Mouse (Mus musculus): ENCODE results near the gene Sectm1b. TPM values are rescaled to one million over a fixed set of nuclear protein-coding genes. Genes with fewer than 3 reads are reported as not detected.
"Not testable (repeated sequence)": the region's sequence is repeated elsewhere in the genome, so short reads cannot be mapped to it uniquely, and the experiment has no call there.

Gene Sectm1b
- polyA plus RNA-seq, 1 experiment from 2014 or later: 0.92 TPM

DNA sequence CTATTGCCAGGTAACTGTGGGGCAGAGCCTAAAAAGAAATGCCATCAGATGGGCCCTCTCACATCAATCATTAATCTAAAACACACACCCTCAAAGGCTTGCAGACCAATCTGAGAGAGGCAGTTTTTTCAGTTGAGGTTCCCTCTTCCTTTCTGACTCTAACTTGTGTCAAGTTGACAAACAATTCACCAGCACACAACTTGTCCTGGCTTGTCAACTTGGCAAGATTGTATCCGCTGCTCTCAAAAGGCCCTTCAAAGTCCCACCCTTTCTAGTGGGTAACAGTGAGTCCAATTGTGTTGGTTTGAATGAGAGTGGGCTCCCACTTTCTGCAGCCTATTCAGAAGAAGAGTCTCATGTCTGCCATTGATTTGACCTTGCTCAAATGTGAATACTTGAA, 18.1 kb downstream of the Sectm1b start:
- WGBS: 61% methylated on average over 1 of the region's 1 CpGs
- no peak overlapping the region for H3K9ac ChIP-seq
- ATAC-seq (ENCODE audit: insufficient read depth, low FRiP score, low read depth): no peak
- H3K4me1 ChIP-seq: no peaks in the 10 kb centered on the region
- H3K36me3 ChIP-seq: no peaks in the 10 kb centered on the region
- H3K9me3 ChIP-seq: no peaks in the 10 kb centered on the region
- H3K4me3 ChIP-seq (replicated peaks): no peak overlapping the region
- H3K27ac ChIP-seq: no peak overlapping the region
- H3K4me2 ChIP-seq: no peak overlapping the region
- no peaks in the 10 kb centered on the region for H3K27me3 ChIP-seq (replicated peaks)

GRCm38 (mm10) chr11:121043025-121043424, 20.3 kb downstream of the Sectm1b start:
- not testable (repeated sequence) for H3K9me3 ChIP-seq; H3K4me2 ChIP-seq; ATAC-seq (ENCODE audit: insufficient read depth, low FRiP score, low read depth); H3K9ac ChIP-seq; H3K4me1 ChIP-seq; H3K27me3 ChIP-seq (replicated peaks); H3K4me3 ChIP-seq (replicated peaks); H3K36me3 ChIP-seq; H3K27ac ChIP-seq
- 52% methylated on average over 1 of the region's 1 CpGs for WGBS

DNA sequence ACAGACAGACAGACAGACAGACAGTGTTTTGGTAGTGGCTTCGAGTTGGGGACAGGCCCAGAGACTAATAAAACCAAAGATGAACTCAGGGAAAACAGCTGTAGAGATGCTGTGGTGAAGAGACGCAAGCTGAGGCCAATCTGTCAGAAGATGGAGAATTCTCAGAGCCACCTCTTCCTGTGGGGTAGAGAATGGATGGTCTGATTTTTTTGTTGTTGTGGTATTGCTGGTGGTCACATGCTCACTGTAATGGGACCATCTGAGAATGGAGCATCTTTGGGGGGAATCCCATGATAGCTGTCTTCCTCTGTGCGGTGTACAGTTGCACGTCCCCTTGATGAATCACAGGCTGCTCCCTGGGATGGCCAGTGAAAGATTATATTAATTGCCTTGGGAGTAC, 20.9 kb downstream of the Sectm1b start:
- no peak overlapping the region for H3K9ac ChIP-seq
- H3K4me1 ChIP-seq: no peaks in the 10 kb centered on the region
- no peak overlapping the region for H3K4me3 ChIP-seq (replicated peaks)
- WGBS: 74% methylated on average over 4 of the region's 4 CpGs
- no peak overlapping the region for H3K27ac ChIP-seq
- no peak for ATAC-seq (ENCODE audit: insufficient read depth, low FRiP score, low read depth)
- no peaks in the 10 kb centered on the region for H3K36me3 ChIP-seq
- no peaks in the 10 kb centered on the region for H3K9me3 ChIP-seq
- no peak overlapping the region for H3K4me2 ChIP-seq
- H3K27me3 ChIP-seq (replicated peaks): no peaks in the 10 kb centered on the region

GRCm38 (mm10) chr11:121041636-121042035, 21.7 kb downstream of the Sectm1b start:
- Histone ChIP-seq H3K4me2 (no peak overlapping the region), H3K36me3 (no peaks in the 10 kb centered on the region), H3K4me3 (replicated peaks) (no peak overlapping the region), H3K27ac (no peak overlapping the region), H3K4me1 (no peaks in the 10 kb centered on the region), H3K9ac (no peak overlapping the region), H3K27me3 (replicated peaks) (no peaks in the 10 kb centered on the region), H3K9me3 (no peaks in the 10 kb centered on the region)
- WGBS: 70% methylated on average over 4 of the region's 4 CpGs
- no peak for ATAC-seq (ENCODE audit: insufficient read depth, low FRiP score, low read depth)

- no peaks in the 10 kb centered on the region for H3K36me3 ChIP-seq
- H3K9me3 ChIP-seq: no peaks in the 10 kb centered on the region
- no peak overlapping the region for H3K4me3 ChIP-seq (replicated peaks)
- H3K27me3 ChIP-seq (replicated peaks): no peaks in the 10 kb centered on the region
- no peak for ATAC-seq (ENCODE audit: insufficient read depth, low FRiP score, low read depth)
- no peak overlapping the region for H3K9ac ChIP-seq
- H3K27ac ChIP-seq: no peak overlapping the region
- no peaks in the 10 kb centered on the region for H3K4me1 ChIP-seq
- H3K4me2 ChIP-seq: no peak overlapping the region
- WGBS: 5% methylated on average over 4 of the region's 4 CpGs
These were observed 22.2 kb downstream of the Sectm1b start for GRCm38 (mm10) chr11:121041212-121041611.

GRCm38 (mm10) chr11:121039302-121039701, 24.1 kb downstream of the Sectm1b start, which contains the start of gene Cd7:
Gene Cd7, minus strand, starts transcription at chr11:121039418.
- no peak within 1 kb of the TSS for H3K9ac ChIP-seq
- no peak within 1 kb of the TSS for H3K27ac ChIP-seq
- no peaks in the 10 kb centered on the region for H3K36me3 ChIP-seq
- H3K4me1 ChIP-seq: no peaks in the 10 kb centered on the region
- no peak for ATAC-seq (ENCODE audit: insufficient read depth, low FRiP score, low read depth)
- H3K27me3 ChIP-seq (replicated peaks): no peaks in the 10 kb centered on the region
- H3K4me3 ChIP-seq (replicated peaks): no peak within 1 kb of the TSS
- WGBS: 57% methylated on average over 5 of the region's 5 CpGs
- no peaks in the 10 kb centered on the region for H3K9me3 ChIP-seq
- no peak within 1 kb of the TSS for H3K4me2 ChIP-seq

DNA sequence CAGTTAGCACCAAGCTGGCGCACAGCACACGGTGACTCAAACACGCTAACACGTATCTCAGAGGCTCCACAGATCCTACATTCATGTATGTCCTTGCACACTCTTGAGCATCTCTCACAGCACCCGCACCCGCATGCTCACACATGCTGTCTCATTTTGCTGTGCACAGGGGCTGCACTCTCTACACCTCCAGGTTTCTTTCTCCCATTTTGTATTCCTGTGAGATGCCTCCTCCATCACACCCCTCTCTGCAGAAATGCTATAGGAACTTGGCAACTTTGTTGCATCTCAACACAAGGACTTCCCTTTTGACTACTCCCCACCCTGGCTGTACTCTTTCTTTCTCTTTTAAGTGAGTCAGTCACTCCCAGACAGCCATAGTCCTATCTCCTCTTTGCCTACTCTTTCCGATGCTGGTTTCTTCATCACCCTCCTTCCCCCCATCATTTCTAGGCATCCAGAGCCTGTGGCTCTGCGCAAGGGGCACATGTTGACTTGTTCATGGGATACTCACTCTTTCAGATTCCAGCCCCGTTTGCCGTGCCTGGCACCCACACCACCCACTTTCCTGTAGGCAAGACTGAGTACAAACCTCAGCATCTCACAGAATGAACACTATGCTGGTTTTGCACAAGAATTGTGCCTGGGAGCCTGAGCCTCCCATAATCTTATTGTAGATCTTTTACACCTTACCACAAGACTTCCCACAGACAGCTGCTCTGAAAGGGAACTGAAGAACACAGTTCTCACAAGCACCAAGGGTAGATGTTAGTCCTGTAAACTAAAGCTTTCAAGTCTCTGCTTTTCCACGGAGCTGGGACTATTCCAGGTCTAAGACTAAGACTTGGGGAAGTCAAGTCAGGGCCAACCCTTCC, 24.8 kb downstream of the Sectm1b start:
- H3K9me3 ChIP-seq: no peaks in the 10 kb centered on the region
- H3K9ac ChIP-seq: no peak overlapping the region
- no peaks in the 10 kb centered on the region for H3K27me3 ChIP-seq (replicated peaks)
- no peak overlapping the region for H3K4me3 ChIP-seq (replicated peaks)
- no peaks in the 10 kb centered on the region for H3K4me1 ChIP-seq
- no peak for ATAC-seq (ENCODE audit: insufficient read depth, low FRiP score, low read depth)
- no peak overlapping the region for H3K27ac ChIP-seq
- no peak overlapping the region for H3K4me2 ChIP-seq
- no peaks in the 10 kb centered on the region for H3K36me3 ChIP-seq
- WGBS: 83% methylated on average over 11 of the region's 11 CpGs

DNA sequence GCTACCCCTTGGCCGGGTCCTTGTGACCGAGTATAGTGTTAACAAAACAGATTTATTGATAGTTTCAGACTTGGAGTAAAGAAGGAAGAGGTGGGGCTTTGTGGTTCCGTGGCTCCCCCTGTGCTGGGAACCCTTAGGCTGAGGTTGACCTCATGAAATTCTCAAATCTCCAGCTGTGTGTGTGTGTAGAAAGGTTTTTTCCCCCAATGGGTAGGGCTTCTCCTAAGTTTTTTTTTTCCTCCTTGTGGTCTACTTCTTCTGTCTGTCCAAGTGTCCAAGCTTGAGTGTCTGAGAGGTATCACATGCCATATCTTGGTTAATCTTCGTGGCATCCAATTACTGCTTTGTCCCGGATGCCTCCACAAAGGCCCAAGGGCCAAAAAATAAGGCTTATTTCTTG, 30.3 kb downstream of the Sectm1b start:
- H3K4me2 ChIP-seq: no peak overlapping the region
- H3K4me3 ChIP-seq (replicated peaks): no peak overlapping the region
- H3K27ac ChIP-seq: no peak overlapping the region
- H3K36me3 ChIP-seq: no peaks in the 10 kb centered on the region
- no peaks in the 10 kb centered on the region for H3K27me3 ChIP-seq (replicated peaks)
- H3K9ac ChIP-seq: no peak overlapping the region
- no peak for ATAC-seq (ENCODE audit: insufficient read depth, low FRiP score, low read depth)
- no peaks in the 10 kb centered on the region for H3K4me1 ChIP-seq
- no peaks in the 10 kb centered on the region for H3K9me3 ChIP-seq
- 70% methylated on average over 5 of the region's 5 CpGs for WGBS

GRCm38 (mm10) chr11:121027259-121027658, 36.1 kb downstream of the Sectm1b start:
- no peak overlapping the region for H3K9ac ChIP-seq
- ATAC-seq (ENCODE audit: insufficient read depth, low FRiP score, low read depth): no peak
- 81% methylated on average over 7 of the region's 7 CpGs for WGBS

DNA sequence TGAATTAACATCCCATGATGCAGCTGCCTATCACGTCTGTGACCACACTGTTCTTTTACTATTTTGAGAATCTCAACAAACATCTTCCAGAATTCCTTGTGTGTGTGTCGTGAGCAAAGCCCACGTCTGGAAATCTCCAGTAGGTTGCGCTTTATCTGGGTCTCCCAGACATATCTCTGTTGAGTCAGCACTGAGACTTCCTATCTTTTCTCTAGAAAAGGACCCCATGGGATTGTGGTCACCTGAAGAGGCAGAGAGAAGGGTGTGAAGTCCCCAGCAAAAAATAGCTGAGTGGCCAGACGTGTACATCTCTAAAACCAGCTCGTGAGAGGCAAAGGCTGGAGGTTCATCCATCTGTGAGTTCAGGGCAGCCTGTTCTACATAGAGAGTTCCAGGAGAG, 39.2 kb downstream of the Sectm1b start:
- WGBS: 59% methylated on average over 6 of the region's 6 CpGs
- no peaks in the 10 kb centered on the region for H3K36me3 ChIP-seq
- ATAC-seq (ENCODE audit: insufficient read depth, low FRiP score, low read depth): no peak

More at GRCm38 (mm10) chr11:121027259-121027658, 36.1 kb downstream of the Sectm1b start:
- H3K4me1 ChIP-seq: no peaks in the 10 kb centered on the region
- H3K4me3 ChIP-seq (replicated peaks): no peak overlapping the region
- H3K4me2 ChIP-seq: no peak overlapping the region
- H3K9me3 ChIP-seq: no peaks in the 10 kb centered on the region
- no peaks in the 10 kb centered on the region for H3K36me3 ChIP-seq
- H3K27me3 ChIP-seq (replicated peaks): no peaks in the 10 kb centered on the region
- no peak overlapping the region for H3K27ac ChIP-seq

DNA sequence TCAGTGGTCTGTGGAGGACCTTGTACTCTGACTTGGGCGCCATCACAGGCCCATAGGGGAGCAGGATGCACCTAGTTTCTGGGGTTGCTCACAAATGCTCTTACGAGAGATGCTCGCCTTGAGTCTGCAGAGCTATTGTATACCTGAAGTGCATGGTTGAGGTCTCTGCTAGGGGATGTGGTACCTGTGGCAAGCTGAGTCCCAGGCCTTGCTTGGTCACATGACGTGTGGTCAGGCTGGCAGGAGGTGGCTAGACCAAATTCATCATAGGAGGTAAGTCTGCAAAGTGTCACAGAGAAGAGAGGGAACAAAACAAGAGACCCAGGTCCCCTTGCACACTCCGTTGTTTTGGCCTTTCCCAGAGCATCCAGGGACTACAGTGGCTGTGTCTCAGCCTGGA, 43.9 kb downstream of the Sectm1b start:
- no peak for ATAC-seq (ENCODE audit: insufficient read depth, low FRiP score, low read depth)
- Histone ChIP-seq H3K9me3 (no peaks in the 10 kb centered on the region), H3K27me3 (replicated peaks) (no peaks in the 10 kb centered on the region), H3K4me2 (no peak overlapping the region), H3K9ac (no peak overlapping the region), H3K36me3 (no peaks in the 10 kb centered on the region), H3K27ac (no peak overlapping the region), H3K4me3 (replicated peaks) (no peak overlapping the region), H3K4me1 (peaks cover 8% of the 10 kb centered on the region)
- 74% methylated on average over 5 of the region's 5 CpGs for whole genome bisulfite sequencing

More for the DNA sequence above, 39.2 kb downstream of the Sectm1b start:
- H3K9ac ChIP-seq: no peak overlapping the region
- no peaks in the 10 kb centered on the region for H3K4me1 ChIP-seq
- no peak overlapping the region for H3K4me2 ChIP-seq
- no peaks in the 10 kb centered on the region for H3K9me3 ChIP-seq
- no peak overlapping the region for H3K27ac ChIP-seq
- no peaks in the 10 kb centered on the region for H3K27me3 ChIP-seq (replicated peaks)
- H3K4me3 ChIP-seq (replicated peaks): no peak overlapping the region

GRCm38 (mm10) chr11:121017703-121018102, 45.7 kb downstream of the Sectm1b start:
- no peak overlapping the region for H3K9ac ChIP-seq
- no peaks in the 10 kb centered on the region for H3K36me3 ChIP-seq
- 38% methylated on average over 3 of the region's 3 CpGs for WGBS
- H3K27ac ChIP-seq: no peak overlapping the region
- peak; percentile 43; the same call in 1 of the 2 replicates for ATAC-seq (ENCODE audit: insufficient read depth, low FRiP score, low read depth)
- no peak overlapping the region for H3K4me2 ChIP-seq
- no peaks in the 10 kb centered on the region for H3K27me3 ChIP-seq (replicated peaks)
- peaks cover 8% of the 10 kb centered on the region for H3K4me1 ChIP-seq
- H3K9me3 ChIP-seq: no peaks in the 10 kb centered on the region
- H3K4me3 ChIP-seq (replicated peaks): no peak overlapping the region

Measured in stomach, embryonic 15.5 days (tissue).